Mouse (Mus musculus): ENCODE data around the gene Hoxb4. TPM values are rescaled to one million over a fixed set of nuclear protein-coding genes. Genes with fewer than 3 reads are reported as not detected.

Hoxb4 gene
- total and polyA plus RNA-seq, 3 experiments, result 2.7 to 5.5 (median 3.3) TPM

DNA sequence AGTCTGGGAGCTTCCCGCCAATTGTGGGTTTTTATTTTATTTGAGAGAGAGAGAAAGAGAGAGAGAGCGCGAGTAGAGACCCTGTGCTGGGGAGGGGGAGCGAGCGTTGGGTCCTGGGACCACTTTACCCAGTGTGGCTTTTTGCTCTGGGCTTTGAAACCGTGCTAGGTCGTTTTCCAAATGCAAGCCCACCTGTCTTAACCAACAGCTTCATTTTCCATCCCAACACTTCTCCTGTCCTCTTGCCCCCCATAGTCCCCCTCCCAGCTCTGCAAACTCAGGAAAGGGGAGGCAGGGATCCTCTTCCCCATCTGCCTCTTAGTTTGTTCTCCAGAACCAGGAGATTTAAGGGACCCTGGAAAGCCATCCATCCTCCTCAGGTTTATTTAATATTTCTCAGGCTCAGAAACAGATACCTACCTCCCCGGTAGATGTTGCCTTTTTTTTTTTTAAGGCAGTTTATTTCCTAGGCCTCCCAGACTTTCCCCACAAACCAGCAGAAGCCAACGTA, 36.8 kb downstream of the Hoxb4 start:
- H3K4me1 ChIP-seq (ENCODE audit: control insufficient read depth in 1 of 2, insufficient read depth in 2 of 2), result peaks cover 0 to 12% of the 10 kb centered on the region in 2 experiments; a peak in 2 of 4 replicates
- H3K9ac ChIP-seq (ENCODE audit: insufficient read depth, low read depth), result no peak overlapping the region
- no peak for DNase-seq (ENCODE audit: extremely low read depth)
- dilution Hi-C loops (cut with MboI; ENCODE audit: extremely low pct_ligation_motif_present, extremely low pct_unique_long_range_greater_than_20kb, low sequenced_read_pairs) (no loop called here), in situ Hi-C loops (cut with MboI; ENCODE audit: low pct_ligation_motif_present, low pct_unique_long_range_greater_than_20kb, low sequenced_read_pairs) (no loop called here)
- H3K4me2 ChIP-seq (ENCODE audit: insufficient read depth, low read depth, poor library complexity, severe bottlenecking), result no peak overlapping the region
- H3K27me3 ChIP-seq (replicated peaks), result peaks cover 52% of the 10 kb centered on the region
- H3K27ac ChIP-seq (ENCODE audit: insufficient read depth, low read depth), result no peak overlapping the region
- TF ChIP-seq JUND (conservative IDR thresholded peaks at IDR 0.05; ENCODE audit: low read depth, low read length), result no peak
- no peak for TF ChIP-seq ZNF384 (IDR thresholded peaks at IDR 0.05; ENCODE audit: low read depth, low read length)
- TF ChIP-seq USF1 (IDR thresholded peaks at IDR 0.05; ENCODE audit: low read depth, low read length), result no peak
- TF ChIP-seq MEF2A (IDR thresholded peaks at IDR 0.05; ENCODE audit: borderline replicate concordance, low read depth, low read length), result no peak
- TF ChIP-seq GABPA (IDR thresholded peaks at IDR 0.05; ENCODE audit: insufficient replicate concordance, low read depth, low read length), result no peak
- TF ChIP-seq ZC3H11A (IDR thresholded peaks at IDR 0.05; ENCODE audit: low read depth, low read length), result no peak
- TF ChIP-seq KAT2A (IDR thresholded peaks at IDR 0.05; ENCODE audit: insufficient replicate concordance, low read length), result no peak
- TF ChIP-seq BHLHE40 (IDR thresholded peaks at IDR 0.05; ENCODE audit: low read depth, low read length), result no peak
- TF ChIP-seq MAX (IDR thresholded peaks at IDR 0.05; ENCODE audit: low read length), result no peak
- TF ChIP-seq SIN3A (IDR thresholded peaks at IDR 0.05; ENCODE audit: low read length), result no peak
- TF ChIP-seq ZKSCAN1 (IDR thresholded peaks at IDR 0.05; ENCODE audit: borderline replicate concordance, low read depth, low read length), result no peak
- no peak for TF ChIP-seq MAFK (IDR thresholded peaks at IDR 0.05; ENCODE audit: insufficient replicate concordance, low read length)
- TF ChIP-seq HCFC1 (IDR thresholded peaks at IDR 0.05; ENCODE audit: low read depth, low read length), result no peak
- no peak for TF ChIP-seq JUN (IDR thresholded peaks at IDR 0.05; ENCODE audit: insufficient read depth, low read depth, low read length)
- no peak for TF ChIP-seq MAZ (IDR thresholded peaks at IDR 0.05; ENCODE audit: low read depth, low read length)
- no peak for TF ChIP-seq MYC (IDR thresholded peaks at IDR 0.05; ENCODE audit: low read depth, low read length)
- no peak for TF ChIP-seq CHD2 (IDR thresholded peaks at IDR 0.05; ENCODE audit: low read length)
- no peak for TF ChIP-seq SMC3 (IDR thresholded peaks at IDR 0.05; ENCODE audit: low read depth, low read length)
- no peak for TF ChIP-seq POLR2AphosphoS2 (IDR thresholded peaks at IDR 0.05; ENCODE audit: low read depth, low read length)
- H3K36me3 ChIP-seq (replicated peaks in 1 of 2; ENCODE audit: control insufficient read depth in 1 of 2, insufficient read depth in 1 of 2, low read length in 1 of 2), result no peaks in the 10 kb centered on the region
- no peak overlapping the region for H3K4me3 ChIP-seq (replicated peaks in 1 of 3; ENCODE audit: low read depth in 2 of 3, low read length in 2 of 3, poor library complexity in 1 of 3)
- H3K9me3 ChIP-seq (replicated peaks; ENCODE audit: low read length), result peaks cover 6% of the 10 kb centered on the region
- no peaks in the 10 kb centered on the region for H3K79me2 ChIP-seq (replicated peaks; ENCODE audit: control insufficient read depth, extremely low read depth, insufficient read depth, poor library complexity, severe bottlenecking)

- no peaks in the 10 kb centered on the region; a peak in 1 of 4 replicates for H3K4me1 ChIP-seq (ENCODE audit: control insufficient read depth in 1 of 2, insufficient read depth in 2 of 2)
- no peak overlapping the region for H3K4me2 ChIP-seq (ENCODE audit: insufficient read depth, low read depth, poor library complexity, severe bottlenecking)
- no peak overlapping the region for H3K27ac ChIP-seq (ENCODE audit: insufficient read depth, low read depth)
- H3K9ac ChIP-seq (ENCODE audit: insufficient read depth, low read depth), result no peak overlapping the region
- H3K27me3 ChIP-seq (replicated peaks), result peaks cover 84% of the 10 kb centered on the region
- H3K79me2 ChIP-seq (replicated peaks; ENCODE audit: control insufficient read depth, extremely low read depth, insufficient read depth, poor library complexity, severe bottlenecking), result no peaks in the 10 kb centered on the region
- no peaks in the 10 kb centered on the region for H3K36me3 ChIP-seq (replicated peaks in 1 of 2; ENCODE audit: control insufficient read depth in 1 of 2, insufficient read depth in 1 of 2, low read length in 1 of 2)
- DNase-seq (ENCODE audit: extremely low read depth), result no peak
- H3K4me3 ChIP-seq (replicated peaks in 1 of 3; ENCODE audit: low read depth in 2 of 3, low read length in 2 of 3, poor library complexity in 1 of 3), result no peak overlapping the region
- H3K9me3 ChIP-seq (replicated peaks; ENCODE audit: low read length), result no peaks in the 10 kb centered on the region
- 0 out of 2 replicates have a peak, but pooled peaks have one; percentile 20 for TF ChIP-seq ZNF384 (IDR thresholded peaks at IDR 0.05; ENCODE audit: low read depth, low read length)
- TF ChIP-seq POLR2AphosphoS2 (IDR thresholded peaks at IDR 0.05; ENCODE audit: low read depth, low read length), result no peak
- in situ Hi-C loops (cut with MboI; ENCODE audit: low pct_ligation_motif_present, low pct_unique_long_range_greater_than_20kb, low sequenced_read_pairs) (no loop called here), dilution Hi-C loops (cut with MboI; ENCODE audit: extremely low pct_ligation_motif_present, extremely low pct_unique_long_range_greater_than_20kb, low sequenced_read_pairs) (no loop called here)
Measured at GRCm38 (mm10) chr11:96363807-96364206, 45.7 kb downstream of the Hoxb4 start.
